Mouse (Mus musculus): ENCODE data around the gene Ovol2.
A peak's percentile ranks its signal among the peaks of the same experiment; 100 is the strongest.
"Not testable (repeated sequence)": the region's sequence is repeated elsewhere in the genome, so short reads cannot be mapped to it uniquely, and the experiment has no call there.

Gene Ovol2

GRCm38 (mm10) chr2:144331401-144332302 is at the start of gene Ovol2:
Gene Ovol2, minus strand, starts transcription at chr2:144332146.
- no peak for DNase-seq (ENCODE audit: low read depth, low spot score)

GRCm38 (mm10) chr2:144381741-144382140 is 49.8 kb upstream of the Ovol2 start:
- no peak for DNase-seq (ENCODE audit: low read depth, low spot score)

- no peak for DNase-seq (ENCODE audit: low read depth, low spot score)
Measured at GRCm38 (mm10) chr2:144381293-144381692, 49.3 kb upstream of the Ovol2 start.

GRCm38 (mm10) chr2:144375063-144375703 is 43.2 kb upstream of the Ovol2 start:
- no peak for DNase-seq (ENCODE audit: low read depth, low spot score)

GRCm38 (mm10) chr2:144373063-144373462 is 41.1 kb upstream of the Ovol2 start:
- no peak for DNase-seq (ENCODE audit: low read depth, low spot score)

- DNase-seq (ENCODE audit: low read depth, low spot score): no peak
Measured at GRCm38 (mm10) chr2:144371566-144371965, 39.6 kb upstream of the Ovol2 start.

- no peak for DNase-seq (ENCODE audit: low read depth, low spot score)
Measured at GRCm38 (mm10) chr2:144369511-144369910, 37.6 kb upstream of the Ovol2 start.

GRCm38 (mm10) chr2:144369020-144369421 is 37.1 kb upstream of the Ovol2 start:
- DNase-seq (ENCODE audit: low read depth, low spot score): peak; percentile 87

- peak; percentile 96 for DNase-seq (ENCODE audit: low read depth, low spot score)
Measured at GRCm38 (mm10) chr2:144368400-144369019, 36.6 kb upstream of the Ovol2 start, which contains the start of the genes Kat14 and Pet117. Gene Kat14, plus strand, starts transcription at chr2:144368983. Gene Pet117, plus strand, starts transcription at chr2:144368996.

GRCm38 (mm10) chr2:144352843-144353242 is 20.9 kb upstream of the Ovol2 start:
- no peak for DNase-seq (ENCODE audit: low read depth, low spot score)

- peak; percentile 34 for DNase-seq (ENCODE audit: low read depth, low spot score)
Measured at GRCm38 (mm10) chr2:144348525-144348924, 16.6 kb upstream of the Ovol2 start.

GRCm38 (mm10) chr2:144343158-144343557 is 11.2 kb upstream of the Ovol2 start:
- no peak for DNase-seq (ENCODE audit: low read depth, low spot score)

- DNase-seq (ENCODE audit: low read depth, low spot score): not testable (repeated sequence)
Measured at GRCm38 (mm10) chr2:144338149-144338548, 6.2 kb upstream of the Ovol2 start.

GRCm38 (mm10) chr2:144337701-144338100 is 5.8 kb upstream of the Ovol2 start:
- no peak for DNase-seq (ENCODE audit: low read depth, low spot score)

GRCm38 (mm10) chr2:144337230-144337629 is 5.3 kb upstream of the Ovol2 start:
- DNase-seq (ENCODE audit: low read depth, low spot score): no peak

- DNase-seq (ENCODE audit: low read depth, low spot score): no peak
Measured at GRCm38 (mm10) chr2:144333138-144333842, 1.3 kb upstream of the Ovol2 start.

GRCm38 (mm10) chr2:144332486-144332885 is 540 bp upstream of the Ovol2 start:
- no peak for DNase-seq (ENCODE audit: low read depth, low spot score)

- peak; percentile 16 for DNase-seq (ENCODE audit: low read depth, low spot score)
Measured at GRCm38 (mm10) chr2:144330960-144331371, 980 bp downstream of the Ovol2 start.

- no peak for DNase-seq (ENCODE audit: low read depth, low spot score)
Measured at GRCm38 (mm10) chr2:144330352-144330959, 1.5 kb downstream of the Ovol2 start.

- no peak for DNase-seq (ENCODE audit: low read depth, low spot score)
Measured at GRCm38 (mm10) chr2:144329937-144330336, 2.0 kb downstream of the Ovol2 start.

- DNase-seq (ENCODE audit: low read depth, low spot score): no peak
Measured at GRCm38 (mm10) chr2:144329451-144329850, 2.5 kb downstream of the Ovol2 start.

Data from CD4-positive, CD25-positive, alpha-beta regulatory T cell, adult 2 months (primary cell).